Mouse (Mus musculus) 3134 (cell line): ENCODE data around the gene Gm5168.
"Not testable (repeated sequence)": the region's sequence is repeated elsewhere in the genome, so short reads cannot be mapped to it uniquely, and the experiment has no call there.

ENCODE experiments used
- DNase-seq: peaks from one replicate; pipeline ENCODE4 v3.0.0-alpha.2; 2011; ENCODE audit warnings: low spot score; ENCODE audit not compliant: insufficient read length; ENCODE audit errors: extremely low read depth

Gene Gm5168

DNA sequence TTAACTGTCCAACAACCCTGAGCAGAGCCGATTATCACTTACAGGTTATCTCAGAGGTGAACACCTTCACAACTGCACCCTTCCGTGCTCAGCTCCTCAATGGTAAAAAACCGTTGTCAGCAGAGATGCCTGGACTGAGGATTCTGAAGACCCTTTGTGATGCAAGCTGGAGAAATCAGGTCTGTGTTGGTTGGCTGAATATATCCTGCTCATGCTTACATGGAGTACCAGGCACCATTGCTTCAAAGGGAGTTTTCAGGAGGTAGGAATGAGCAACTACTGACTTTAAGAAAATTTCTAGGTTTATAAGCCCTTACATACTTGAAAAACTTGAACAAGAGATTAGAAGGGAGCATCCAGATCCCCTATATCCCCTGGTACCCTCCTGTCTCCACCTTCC, at the start of gene Gm5168:
TSS of gene Gm5168 (minus strand) at position 101 of the 400 bp plus-strand sequence.
- DNase-seq, result not testable (repeated sequence)
